Mouse (Mus musculus) liver, embryonic 14.5 days (tissue): ENCODE measurements around the gene Hivep3. TPM values are rescaled to one million over a fixed set of nuclear protein-coding genes. Genes with fewer than 3 reads are reported as not detected.

Source experiments
- ATAC-seq: fragments of 200-750 bp; cut with Nextera tagmentation; 2 replicates; pipeline ENCODE4 v1.8.0; 2017; ENCODE audit warnings: moderate number of reproducible peaks, mild to moderate bottlenecking, moderate library complexity; ENCODE audit not compliant: insufficient read depth
- DNase-seq, 3 experiments: peaks; one replicate each; pipeline ENCODE4 v3.0.0-alpha.2; 2012 to 2013; ENCODE audit warnings: low read depth in 3 of 3, low spot score in 3 of 3
- H3K27ac ChIP-seq: fragments of 300-500 bp; sonication (generic); 2 replicates; pipeline ENCODE4 v1.5.1; 2014; ENCODE audit warnings: moderate library complexity, mild to moderate bottlenecking, control low read depth, inconsistent platforms
- H3K27me3 ChIP-seq: fragments of 300-500 bp; sonication (generic); 2 replicates; pipeline ENCODE4 v1.6.1; 2014; ENCODE audit warnings: mild to moderate bottlenecking, low read length, moderate library complexity; ENCODE audit not compliant: control insufficient read depth, insufficient read depth
- H3K36me3 ChIP-seq: fragments of 300-500 bp; sonication (generic); replicated peaks from 2 replicates; pipeline ENCODE4 v1.6.1; 2014; ENCODE audit warnings: low read depth; ENCODE audit not compliant: control insufficient read depth, insufficient read depth
- H3K4me1 ChIP-seq, 2 experiments: fragments of 200-500 bp in 1 of 2; fragments of 300-500 bp in 1 of 2; sonication (generic) in 1 of 2; replicated peaks; 2 replicates each; pipeline ENCODE4 v1.6.1; 2012 to 2014; ENCODE audit warnings: antibody characterized with exemption in 1 of 2, inconsistent platforms in 1 of 2, low read length in 1 of 2; ENCODE audit not compliant: control insufficient read depth in 2 of 2, insufficient read depth in 2 of 2
- H3K4me2 ChIP-seq: fragments of 300-500 bp; sonication (generic); 2 replicates; pipeline ENCODE4 v1.6.1; 2014; ENCODE audit warnings: low read depth, mild to moderate bottlenecking, control low read depth, moderate library complexity
- H3K4me3 ChIP-seq, 2 experiments: fragments of 200-500 bp in 1 of 2; fragments of 300-500 bp in 1 of 2; sonication (generic) in 1 of 2; 2 replicates each; pipeline ENCODE4 v1.5.1; 2012 to 2014; ENCODE audit warnings: low read depth in 2 of 2, low read length in 2 of 2, mild to moderate bottlenecking in 2 of 2, control low read depth in 1 of 2, inconsistent platforms in 1 of 2, moderate library complexity in 1 of 2; ENCODE audit not compliant: insufficient read depth in 1 of 2
- H3K9ac ChIP-seq: fragments of 300-500 bp; sonication (generic); replicated peaks from 2 replicates; pipeline ENCODE4 v1.6.1; 2014; ENCODE audit warnings: mild to moderate bottlenecking, control low read depth, moderate library complexity
- H3K9me3 ChIP-seq: fragments of 300-500 bp; sonication (generic); 2 replicates; pipeline ENCODE4 v1.6.1; 2016; ENCODE audit warnings: low read length, mixed read lengths; ENCODE audit not compliant: control insufficient read depth
- CTCF ChIP-seq: IDR thresholded peaks from 2 replicates; pipeline ENCODE4 v1.5.1; 2016; ENCODE audit warnings: antibody characterized with exemption, low read depth, control low read depth
- EP300 ChIP-seq: IDR thresholded peaks from 2 replicates; pipeline ENCODE4 v1.6.1; 2016; ENCODE audit warnings: antibody characterized with exemption, low read depth
- WGBS: fragments of 180-500 bp; shearing (Covaris S2); extraction: QIAGEN DNeasy Blood & Tissue Kit; methylation state at CpG from one replicate; pipeline ENCODE4 v1.1.7; 2014; ENCODE audit not compliant: insufficient replicate concordance; 5-methylcytosine and 5-hydroxymethylcytosine counted together
- polyA plus RNA-seq, 2 experiments: library from polyadenylated mRNA; depleted of rRNA in 1 of 2; stranded (reverse) in 1 of 2; unstranded in 1 of 2; fragments of >200 nt; fragmentation: Nextera tagmentation in 1 of 2; extraction: Ambion mirVana in 1 of 2; gene quantifications; 2 replicates each; pipeline versions ENCODE4 v1.2.1 to v1.2.3; 2012 to 2014

Hivep3 gene
- polyA plus RNA-seq, 2 experiments = 1.9 to 2.7 TPM

- TF ChIP-seq CTCF = no peak
- no peak for TF ChIP-seq EP300
- no peak overlapping the region for H3K4me2 ChIP-seq
- DNase-seq (no peak), ATAC-seq (no peak)
- H3K4me3 ChIP-seq = no peak overlapping the region
- H3K9me3 ChIP-seq = no peaks in the 10 kb centered on the region
- no peak overlapping the region for H3K9ac ChIP-seq
- no peaks in the 10 kb centered on the region for H3K27me3 ChIP-seq
- no peak overlapping the region for H3K27ac ChIP-seq
- WGBS = 63% methylated on average over 3 of the region's 3 CpGs
- no peaks in the 10 kb centered on the region for H3K4me1 ChIP-seq
- H3K36me3 ChIP-seq = no peaks in the 10 kb centered on the region
Observed at GRCm38 (mm10) chr4:119777146-119777545, 43.6 kb downstream of the Hivep3 start.

DNA sequence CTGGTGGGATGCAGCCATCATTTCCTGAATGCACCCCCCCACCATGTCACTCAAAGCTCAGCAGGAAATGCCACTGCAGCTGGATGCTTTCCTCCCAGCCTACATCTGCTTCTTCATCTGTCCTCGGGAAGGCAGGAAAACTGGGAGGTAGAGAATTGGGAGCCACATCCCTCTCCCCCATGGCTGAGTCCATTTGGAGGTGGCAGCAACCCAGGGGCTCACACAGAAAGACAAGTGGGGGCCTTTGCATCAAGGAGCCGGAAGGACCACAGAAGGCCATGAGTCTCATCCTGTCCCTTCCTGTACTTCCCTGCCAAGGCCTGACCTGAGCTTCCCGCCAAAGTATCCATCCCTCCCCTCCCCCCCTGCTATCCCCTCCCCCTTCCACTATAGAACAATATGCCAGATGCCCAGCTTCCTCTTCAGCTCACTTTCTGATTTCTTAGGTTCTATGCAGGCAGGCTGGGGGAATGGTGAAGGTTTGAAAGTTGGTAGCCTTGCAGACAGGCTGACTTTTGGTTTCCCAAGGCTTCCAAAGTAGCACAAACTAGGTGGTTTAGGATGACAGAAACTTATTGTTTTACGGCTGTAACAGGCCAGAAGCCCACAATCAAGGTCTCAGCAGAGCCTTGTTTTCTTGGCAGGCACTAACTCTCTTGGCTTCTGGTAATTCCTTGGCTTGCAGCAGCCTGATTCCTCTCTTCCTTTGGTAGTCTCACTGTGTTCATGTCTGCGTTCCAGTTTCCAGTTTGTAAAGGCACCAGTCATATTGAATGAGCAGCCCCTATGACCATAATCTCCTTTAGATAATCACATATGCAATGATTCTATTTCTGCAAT lies 46.2 kb downstream of the Hivep3 start:
- Histone ChIP-seq H3K4me3 (no peak overlapping the region), H3K9me3 (no peaks in the 10 kb centered on the region), H3K27ac (no peak overlapping the region), H3K9ac (no peak overlapping the region), H3K27me3 (no peaks in the 10 kb centered on the region), H3K36me3 (no peaks in the 10 kb centered on the region), H3K4me2 (no peak overlapping the region), H3K4me1 (no peaks in the 10 kb centered on the region)
- WGBS = 35% methylated on average over 5 of the region's 5 CpGs
- DNase-seq (no peak), ATAC-seq (no peak)
- no peak for TF ChIP-seq CTCF
- TF ChIP-seq EP300 = no peak

GRCm38 (mm10) chr4:119780881-119781280 lies 47.3 kb downstream of the Hivep3 start:
- DNase-seq (no peak), ATAC-seq (no peak)
- Histone ChIP-seq H3K27ac (no peak overlapping the region), H3K4me3 (no peak overlapping the region), H3K4me1 (no peaks in the 10 kb centered on the region), H3K36me3 (no peaks in the 10 kb centered on the region), H3K4me2 (no peak overlapping the region), H3K9ac (no peak overlapping the region), H3K9me3 (no peaks in the 10 kb centered on the region), H3K27me3 (no peaks in the 10 kb centered on the region)
- WGBS = 56% methylated on average over 6 of the region's 6 CpGs
- no peak for TF ChIP-seq CTCF
- TF ChIP-seq EP300 = no peak

DNA sequence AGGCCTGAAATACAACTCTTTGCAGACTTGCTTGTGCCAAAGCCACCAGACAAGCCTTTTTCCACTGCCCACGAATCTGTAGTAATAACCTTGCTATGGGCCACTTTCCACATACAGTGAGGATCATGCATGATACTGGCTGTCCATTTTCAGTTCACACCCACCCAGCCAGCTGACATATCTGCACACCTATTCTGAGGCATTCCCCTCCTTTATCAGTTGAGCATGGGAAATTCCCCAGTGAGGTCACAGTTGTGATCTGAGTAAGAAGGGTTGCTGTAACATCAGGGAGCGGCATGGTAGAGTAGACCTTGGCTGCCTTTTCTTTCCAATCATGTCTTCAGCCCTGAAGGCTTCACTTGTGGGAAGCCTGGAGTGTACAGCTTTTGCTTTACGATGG lies 51.4 kb downstream of the Hivep3 start:
- Histone ChIP-seq H3K27ac (no peak overlapping the region), H3K4me1 (no peaks in the 10 kb centered on the region), H3K9ac (no peak overlapping the region), H3K27me3 (no peaks in the 10 kb centered on the region), H3K4me3 (no peak overlapping the region), H3K9me3 (no peaks in the 10 kb centered on the region), H3K36me3 (no peaks in the 10 kb centered on the region), H3K4me2 (no peak overlapping the region)
- no peak for DNase-seq
- 61% methylated on average over 3 of the region's 3 CpGs for WGBS
- no peak for ATAC-seq
- TF ChIP-seq CTCF (no peak), EP300 (no peak)

DNA sequence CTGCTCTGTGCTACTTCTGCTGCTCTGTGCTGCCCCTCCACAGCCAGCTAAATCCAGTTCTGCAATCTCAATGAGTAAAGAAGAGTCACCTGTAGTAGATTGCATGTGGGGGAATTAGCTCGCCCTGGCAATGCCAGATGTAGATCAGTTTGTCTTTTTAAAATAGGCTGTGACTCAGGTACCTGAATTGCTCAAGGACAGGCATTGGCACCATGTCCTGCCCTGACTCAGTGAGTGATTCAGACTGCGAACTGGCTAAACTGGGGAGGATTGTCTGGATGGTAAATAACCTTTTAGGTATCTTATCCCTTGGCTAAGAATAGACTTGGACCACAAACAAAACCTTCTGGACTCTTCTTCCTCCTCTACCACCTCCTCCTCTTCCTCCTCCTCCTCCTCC lies 52.7 kb downstream of the Hivep3 start:
- H3K9me3 ChIP-seq = no peaks in the 10 kb centered on the region
- TF ChIP-seq EP300 (no peak), CTCF (no peak)
- no peak overlapping the region for H3K4me3 ChIP-seq
- 60% methylated on average over 2 of the region's 2 CpGs for WGBS
- no peak overlapping the region for H3K27ac ChIP-seq
- H3K27me3 ChIP-seq = no peaks in the 10 kb centered on the region
- no peak overlapping the region for H3K9ac ChIP-seq
- no peak overlapping the region for H3K4me2 ChIP-seq
- ATAC-seq = no peak
- no peaks in the 10 kb centered on the region for H3K36me3 ChIP-seq
- DNase-seq = no peak
- H3K4me1 ChIP-seq = no peaks in the 10 kb centered on the region
